9 mouse cellular contexts compared by ENCODE assay signal in the genomic region with DNA sequence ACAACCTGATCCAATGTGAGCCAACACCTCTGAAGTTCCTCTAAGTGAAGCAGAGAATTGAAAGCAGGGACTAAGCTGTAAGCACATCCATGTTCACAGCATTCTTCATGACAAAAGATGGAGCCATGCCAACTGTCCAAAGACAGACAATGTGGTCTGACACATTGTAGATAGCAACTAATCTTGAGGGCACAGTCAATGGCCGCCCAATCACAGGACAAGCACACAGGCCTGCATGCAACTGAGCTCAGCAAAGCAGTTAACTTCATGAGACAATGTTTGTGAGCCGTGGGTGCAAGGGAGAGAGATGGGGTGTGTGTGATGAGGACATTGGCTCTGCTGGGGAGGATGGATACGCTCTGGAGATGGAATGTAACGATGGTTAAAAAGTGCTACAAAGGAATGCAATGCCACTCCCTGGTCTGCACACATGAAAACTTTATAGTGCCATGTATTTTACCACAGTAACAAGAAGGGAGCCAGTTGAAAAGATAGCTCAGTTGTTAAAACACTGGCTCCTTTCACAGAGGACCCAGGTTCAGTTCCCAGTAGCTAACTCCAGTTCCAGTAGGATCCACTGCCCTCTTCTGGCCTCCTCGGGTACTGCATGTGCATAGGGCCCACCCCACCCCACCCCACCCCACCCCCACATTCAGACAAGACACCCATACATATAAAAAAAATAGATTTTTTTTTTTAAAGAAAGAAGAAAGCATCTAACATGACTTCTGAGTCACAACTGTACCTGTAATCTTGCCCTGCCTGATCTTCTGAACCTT. TPM values are rescaled to one million over a fixed set of nuclear protein-coding genes. Genes with fewer than 3 reads are reported as not detected.
DNase-seq lines count a peak whose midpoint lies in the region; ATAC-seq and TF ChIP-seq lines count a peak whose summit lies in the region.
"Had no signal": no experiment of that assay in that cellular context is flagged by ENCODE, and none has a peak within 500 bp of the region (broad histone marks: within the 10 kb centered on the region; RNA-seq: fewer than 3 reads in every experiment).

No protein-coding gene starts in this region.

- no peaks in the 10 kb centered on the region for H3K27me3 ChIP-seq in cerebellum, adult 2 months (ENCODE audit: control insufficient read depth, insufficient read depth, low read length)
- no peaks in the 10 kb centered on the region for H3K27me3 ChIP-seq in neural tube, embryonic 15.5 days (replicated peaks)
- no peaks in the 10 kb centered on the region for H3K27me3 ChIP-seq in liver, embryonic 14.5 days (ENCODE audit: control insufficient read depth, insufficient read depth, low read length)
- H3K27me3 ChIP-seq: stomach, embryonic 15.5 days had no signal

- no peak for TF ChIP-seq POLR2A in cerebellum, adult 2 months (IDR thresholded peaks at IDR 0.05; ENCODE audit: borderline replicate concordance, insufficient read depth, low read length)

- 84% methylated on average over 5 of the region's 5 CpGs for WGBS in cerebellum, adult 2 months
- WGBS in neural tube, embryonic 15.5 days = 80% methylated on average over 5 of the region's 5 CpGs
- 54% methylated on average over 5 of the region's 5 CpGs for WGBS in liver, embryonic 14.5 days (ENCODE audit: insufficient replicate concordance)

- peak; percentile 43; the same call in 1 of the 2 replicates for TF ChIP-seq CTCF in cerebellum, adult 2 months (IDR thresholded peaks at IDR 0.05; ENCODE audit: borderline replicate concordance, insufficient read depth, low read depth, low read length)
- peak; percentile 69 for TF ChIP-seq CTCF in liver, embryonic 14.5 days (IDR thresholded peaks at IDR 0.05; ENCODE audit: low read depth)

- ATAC-seq in neural tube, embryonic 15.5 days (ENCODE audit: low FRiP score) = no peak
- peak; percentile 64; the same call in 1 of the 2 replicates for ATAC-seq in liver, embryonic 14.5 days (ENCODE audit: insufficient read depth)

- no peak overlapping the region for H3K9ac ChIP-seq in neural tube, embryonic 15.5 days (replicated peaks)
- H3K9ac ChIP-seq in liver, embryonic 14.5 days (replicated peaks) = no peak overlapping the region
- H3K9ac ChIP-seq: stomach, embryonic 15.5 days had no signal

- no peaks in the 10 kb centered on the region for H3K9me3 ChIP-seq in neural tube, embryonic 15.5 days (replicated peaks)
- H3K9me3 ChIP-seq in liver, embryonic 14.5 days (ENCODE audit: control insufficient read depth, low read length) = no peaks in the 10 kb centered on the region
- H3K9me3 ChIP-seq: stomach, embryonic 15.5 days had no signal

- DNase-seq in cerebellum, adult 2 months = peak in 1 of 2 experiments; percentile 31
- no peak for DNase-seq in cerebellum, postnatal 4 days (ENCODE audit: low spot score in 2 of 2)
- peak; percentile 27 for DNase-seq in neural tube, embryonic 10.5 days (ENCODE audit: extremely low spot score, low spot score)
- peak in 1 of 3 experiments; percentile 31 for DNase-seq in liver, embryonic 14.5 days (ENCODE audit: low read depth in 3 of 3, low spot score in 3 of 3)
- DNase-seq in thymus, postnatal 25 days = peak; percentile 60
- DNase-seq in frontal cortex, postnatal 25 days (ENCODE audit: low spot score in 2 of 2) = no peak
- DNase-seq in layer of hippocampus, adult 9-11 months = no peak

- peak; percentile 66 for TF ChIP-seq EP300 in liver, embryonic 14.5 days (IDR thresholded peaks at IDR 0.05; ENCODE audit: low read depth)

- H3K4me3 ChIP-seq in cerebellum, adult 2 months (replicated peaks; ENCODE audit: insufficient read depth, low read depth, low read length) = no peak overlapping the region
- no peak overlapping the region for H3K4me3 ChIP-seq in neural tube, embryonic 15.5 days (replicated peaks)
- H3K4me3 ChIP-seq in liver, embryonic 14.5 days (ENCODE audit: insufficient read depth in 1 of 2, low read depth in 2 of 2, low read length in 2 of 2) = no peak overlapping the region
- H3K4me3 ChIP-seq: stomach, embryonic 15.5 days had no signal

- H3K36me3 ChIP-seq in neural tube, embryonic 15.5 days = peaks cover 56% of the 10 kb centered on the region
- peaks cover 69% of the 10 kb centered on the region for H3K36me3 ChIP-seq in liver, embryonic 14.5 days (replicated peaks; ENCODE audit: control insufficient read depth, insufficient read depth, low read depth)
- H3K36me3 ChIP-seq: stomach, embryonic 15.5 days had no signal

- no peak overlapping the region for H3K4me2 ChIP-seq in neural tube, embryonic 15.5 days
- no peak overlapping the region for H3K4me2 ChIP-seq in liver, embryonic 14.5 days (ENCODE audit: low read depth)
- H3K4me2 ChIP-seq: stomach, embryonic 15.5 days had no signal

- no peaks in the 10 kb centered on the region for H3K4me1 ChIP-seq in cerebellum, adult 2 months (ENCODE audit: control insufficient read depth, insufficient read depth, low read length)
- no peaks in the 10 kb centered on the region for H3K4me1 ChIP-seq in neural tube, embryonic 15.5 days
- H3K4me1 ChIP-seq in liver, embryonic 14.5 days (replicated peaks; ENCODE audit: control insufficient read depth in 2 of 2, insufficient read depth in 2 of 2, low read length in 1 of 2) = peaks cover 0 to 4% of the 10 kb centered on the region in 2 experiments; a peak in 2 of 4 replicates
- H3K4me1 ChIP-seq: stomach, embryonic 15.5 days had no signal

- H3K27ac ChIP-seq in cerebellum, adult 2 months (ENCODE audit: insufficient read depth, low read length) = no peak overlapping the region
- no peak overlapping the region for H3K27ac ChIP-seq in neural tube, embryonic 15.5 days (replicated peaks)
- no peak overlapping the region for H3K27ac ChIP-seq in liver, embryonic 14.5 days
- H3K27ac ChIP-seq: stomach, embryonic 15.5 days had no signal

RNA-seq across cellular contexts. Expression of a gene that starts 31.3 kb away (rescaled TPM):
- polyA plus RNA-seq in cerebellum, adult 2 months (2012; rRNA removed) = 16.8 and 23.1 TPM in 2 replicates
- polyA plus RNA-seq in neural tube, embryonic 15.5 days (2015; fragmentation: Nextera tagmentation; extraction: Ambion mirVana) = 15.4 and 18.4 TPM in 2 replicates
- 24.4 and 32.4 TPM in 2 replicates for polyA plus RNA-seq in liver, embryonic 14.5 days (2012; rRNA removed)
- polyA plus RNA-seq in liver, embryonic 14.5 days (2014; fragmentation: Nextera tagmentation; extraction: Ambion mirVana) = 35.1 and 38.5 TPM in 2 replicates

Comparison
In these comparisons a context has a peak if more than half of its experiments do, and no peak if none do; other contexts are left out.
1. DNase-seq: peak in neural tube, embryonic 10.5 days (single experiment) and thymus, postnatal 25 days (single experiment); none in cerebellum, postnatal 4 days (0 of 2), frontal cortex, postnatal 25 days (0 of 2) and layer of hippocampus, adult 9-11 months (single experiment).